Mouse (Mus musculus): Measurements from ENCODE around the gene Mettl3.

Gene Mettl3

GRCm38 (mm10) chr14:52284191-52284590 is 20.7 kb downstream of the Mettl3 start:
- no peak for DNase-seq (ENCODE audit: low spot score)

DNA sequence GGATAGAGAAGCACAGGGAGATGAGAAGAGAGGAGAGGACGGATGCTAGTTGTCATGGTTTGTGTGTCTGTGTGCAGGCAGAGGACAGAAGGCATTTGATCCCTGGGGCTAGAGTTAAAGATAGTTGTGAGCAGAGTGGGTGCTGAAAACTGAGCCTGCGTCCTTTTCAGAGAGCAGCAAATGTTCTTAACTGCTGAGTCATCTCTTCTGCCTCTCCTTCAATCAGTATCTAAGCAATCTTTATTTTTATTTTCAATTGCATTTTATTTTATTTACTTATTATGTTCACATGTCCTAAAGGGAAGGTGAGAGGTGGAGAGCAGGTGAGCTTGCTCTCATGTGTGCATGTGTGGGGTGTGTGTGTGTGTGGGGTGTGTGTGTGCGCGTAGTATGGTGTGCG is 21.3 kb downstream of the Mettl3 start:
- no peak for DNase-seq (ENCODE audit: low spot score)

- DNase-seq (ENCODE audit: low spot score) = no peak
Observed at GRCm38 (mm10) chr14:52279747-52280120, 25.2 kb downstream of the Mettl3 start.

- DNase-seq (ENCODE audit: low spot score) = peak; percentile 96
Observed at GRCm38 (mm10) chr14:52278932-52279746, 25.8 kb downstream of the Mettl3 start, which contains the start of the genes Tox4 and Rab2b. Gene Tox4, plus strand, starts transcription at chr14:52279146. Gene Rab2b, minus strand, starts transcription at chr14:52279545.

GRCm38 (mm10) chr14:52277210-52277609 is 27.7 kb downstream of the Mettl3 start:
- DNase-seq (ENCODE audit: low spot score) = no peak

DNA sequence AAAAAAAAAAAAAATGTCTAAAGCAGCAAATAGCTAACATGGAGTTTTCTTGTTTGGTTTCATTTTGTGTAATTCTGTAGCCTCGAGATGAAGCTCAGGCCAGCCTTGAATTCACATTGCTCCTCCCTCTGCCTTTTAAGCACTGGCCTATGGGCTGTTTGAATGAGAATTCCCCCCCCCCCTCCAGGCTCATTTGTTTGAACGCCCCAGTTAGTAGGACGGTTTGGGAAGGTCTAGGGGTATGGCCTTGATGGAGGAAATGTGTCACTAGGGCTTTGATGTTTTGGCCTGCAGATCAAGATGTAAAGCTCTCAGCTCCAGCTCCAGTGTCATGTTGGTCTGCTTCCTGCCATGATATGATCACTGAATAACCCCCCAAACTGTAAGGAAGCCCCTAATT is 32.1 kb downstream of the Mettl3 start:
- DNase-seq (ENCODE audit: low spot score) = no peak

DNA sequence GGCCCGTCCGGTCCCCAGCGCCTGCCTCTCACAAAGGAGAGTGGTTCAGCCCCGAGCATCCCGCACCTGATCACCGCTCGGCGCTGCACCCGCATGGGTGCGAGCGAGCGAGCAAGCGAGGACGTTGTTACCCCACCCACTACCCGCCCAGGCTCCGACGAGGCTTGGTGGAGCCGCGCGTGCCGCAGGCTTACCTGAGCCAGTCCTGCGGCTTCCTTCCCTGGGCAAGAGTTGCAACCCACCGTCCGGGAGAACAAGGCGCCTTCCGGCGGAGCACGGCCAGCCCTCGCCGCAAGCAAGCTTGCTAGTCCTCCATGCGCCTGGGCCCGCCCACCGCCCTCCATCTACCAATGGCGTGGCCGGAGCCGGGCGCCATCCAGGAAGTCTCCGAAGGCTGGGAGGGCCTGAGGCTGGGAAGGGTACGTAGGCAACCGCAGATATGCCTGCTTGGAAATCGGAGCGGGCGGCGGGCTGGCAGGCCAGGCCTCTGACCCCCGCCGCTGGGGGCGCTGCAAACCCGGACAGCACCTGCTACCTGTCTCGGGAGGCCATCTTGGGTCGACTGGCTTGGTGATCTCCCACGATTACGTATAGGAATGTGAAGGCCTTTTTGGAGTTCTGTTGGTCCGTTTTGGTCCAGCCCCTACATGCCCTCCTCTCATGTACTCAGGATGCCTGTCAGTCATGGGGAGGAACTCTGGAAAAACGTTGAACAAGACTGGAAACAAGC is 47.3 kb downstream of the Mettl3 start, which contains the start of gene Chd8:
Chd8 (minus strand) TSS at position 297 of the 730 bp plus-strand sequence.
- peak; percentile 99 for DNase-seq (ENCODE audit: low spot score)

DNA sequence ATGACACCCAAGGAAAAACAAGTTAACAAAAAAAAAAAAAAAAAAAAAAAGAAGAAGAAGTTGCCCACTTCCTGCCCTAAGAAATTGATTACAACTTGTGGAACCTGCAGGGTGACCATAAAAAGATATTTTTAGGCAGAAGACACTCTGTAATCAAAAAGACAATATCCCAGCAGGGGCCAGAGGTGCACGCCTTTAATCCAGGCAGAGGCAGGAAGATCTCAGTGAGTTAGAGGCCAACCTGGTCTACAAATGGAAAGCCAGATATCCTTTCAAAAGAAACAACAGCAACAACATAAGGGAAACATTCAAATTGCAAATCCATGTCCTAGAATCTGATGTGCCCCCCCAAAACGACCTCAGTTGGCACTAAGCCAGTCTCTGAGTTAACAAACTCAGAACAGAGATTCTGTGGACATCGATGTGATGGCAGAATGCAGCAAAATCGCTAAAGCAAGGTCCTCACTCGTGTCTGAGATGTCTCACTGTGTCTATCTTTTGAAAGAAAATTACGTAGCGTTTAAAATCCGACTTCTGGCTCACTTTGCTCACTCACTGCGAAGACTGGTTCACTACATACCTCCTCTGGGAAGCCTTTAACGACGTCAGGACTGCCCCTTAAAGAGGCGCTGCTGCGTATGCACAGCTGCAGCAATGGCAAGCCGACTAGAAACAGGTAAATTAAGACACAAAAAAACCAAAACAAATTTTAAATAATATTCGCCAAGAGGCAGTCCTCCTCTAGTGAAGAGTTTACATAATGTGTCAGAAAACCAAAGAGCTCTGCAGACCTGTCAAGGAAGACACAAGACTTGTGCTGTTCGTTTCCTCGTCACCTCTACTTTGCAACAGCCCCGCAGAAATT is 48.4 kb downstream of the Mettl3 start:
- DNase-seq (ENCODE audit: low spot score) = no peak

- DNase-seq (ENCODE audit: low spot score) = no peak
Observed at GRCm38 (mm10) chr14:52246129-52246528, 58.8 kb downstream of the Mettl3 start.
